Mouse (Mus musculus) mouse trophoblast stem cell (cell line): ENCODE measurements around the gene Usp6nl.

Experiments
- in situ Hi-C, 2 experiments: fragments of 300-500 bp; cut with MseI, MboI; formaldehyde crosslinking; loops; 2 replicates in 1 of 2; 3 replicates in 1 of 2; pipeline ENCODE4 v1.15.1; 2025

The Usp6nl gene

DNA sequence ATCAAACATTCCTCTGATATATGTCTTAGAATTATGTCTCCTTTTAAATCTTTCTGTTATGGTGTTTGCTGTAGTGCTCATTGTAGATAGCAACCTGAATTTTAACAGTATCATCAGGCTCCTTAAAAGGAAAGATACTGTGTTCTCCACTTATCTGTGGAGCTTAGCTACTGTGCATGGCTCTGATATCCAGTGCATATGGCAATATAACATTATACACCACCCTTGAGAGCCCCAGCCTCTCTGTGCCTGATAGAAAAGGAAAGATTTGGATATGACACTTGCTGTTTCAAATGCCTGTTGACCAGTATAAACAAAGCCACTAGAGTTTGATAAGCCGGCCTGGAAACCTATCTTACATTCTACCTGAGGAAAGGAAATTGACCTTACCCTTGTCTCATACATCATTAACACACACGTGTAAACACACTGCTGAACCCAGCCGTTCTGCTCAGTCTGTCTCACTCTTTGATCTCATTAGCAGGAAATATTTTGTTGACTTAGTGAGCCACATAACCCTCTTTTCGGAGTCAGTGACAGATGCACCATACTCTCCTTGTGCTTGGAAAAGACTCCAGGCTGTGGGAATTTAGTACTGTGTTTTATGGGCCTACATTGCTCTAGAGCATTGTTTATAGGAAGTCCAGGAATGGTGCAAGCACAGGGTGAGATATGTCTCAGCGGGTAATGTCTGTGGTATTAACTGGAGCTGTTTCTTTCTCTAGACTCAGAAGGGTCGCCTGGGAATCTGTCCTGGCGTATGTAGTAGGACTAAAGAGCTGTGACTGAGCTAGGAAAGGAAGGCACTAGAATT lies 9.1 kb downstream of the Usp6nl start:
- in situ Hi-C loops, result no loop called here

GRCm38 (mm10) chr2:6333570-6333969 lies 11.1 kb downstream of the Usp6nl start:
- in situ Hi-C loops, result no loop called here

GRCm38 (mm10) chr2:6334011-6334410 lies 11.5 kb downstream of the Usp6nl start:
- in situ Hi-C loops, result no loop called here

DNA sequence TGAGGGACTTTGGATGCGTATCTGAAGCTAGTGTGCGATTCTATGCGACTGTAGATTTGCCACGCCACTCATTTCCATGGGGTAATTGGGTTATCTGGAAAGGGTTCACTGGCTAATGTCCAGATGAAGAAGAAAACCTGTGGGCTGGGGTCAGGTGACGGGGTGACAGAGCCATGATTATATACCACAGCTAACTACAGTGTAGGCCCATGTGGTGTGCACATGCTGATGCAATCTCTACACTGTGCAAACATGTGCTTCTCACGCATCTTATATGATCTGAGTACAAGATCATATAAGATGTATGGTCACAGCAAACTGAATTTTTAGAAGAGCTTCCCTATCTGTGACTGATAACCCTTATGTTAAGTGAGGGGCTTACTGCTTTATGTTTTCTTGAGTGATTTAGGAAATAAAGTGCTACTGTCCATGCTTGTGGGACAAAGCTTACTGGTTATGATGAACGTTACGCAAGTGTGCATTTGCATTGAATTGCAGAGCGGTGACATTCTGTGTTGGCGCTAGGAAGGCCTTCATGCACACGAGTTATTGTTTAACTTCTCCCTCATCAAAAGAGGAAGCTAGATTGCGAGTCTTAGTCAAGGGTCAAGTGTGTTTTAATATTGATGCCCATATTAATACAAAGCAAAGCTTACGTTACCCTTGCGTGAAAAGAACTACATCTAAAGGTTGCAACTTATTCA lies 12.7 kb downstream of the Usp6nl start:
- in situ Hi-C loops, result no loop called here

DNA sequence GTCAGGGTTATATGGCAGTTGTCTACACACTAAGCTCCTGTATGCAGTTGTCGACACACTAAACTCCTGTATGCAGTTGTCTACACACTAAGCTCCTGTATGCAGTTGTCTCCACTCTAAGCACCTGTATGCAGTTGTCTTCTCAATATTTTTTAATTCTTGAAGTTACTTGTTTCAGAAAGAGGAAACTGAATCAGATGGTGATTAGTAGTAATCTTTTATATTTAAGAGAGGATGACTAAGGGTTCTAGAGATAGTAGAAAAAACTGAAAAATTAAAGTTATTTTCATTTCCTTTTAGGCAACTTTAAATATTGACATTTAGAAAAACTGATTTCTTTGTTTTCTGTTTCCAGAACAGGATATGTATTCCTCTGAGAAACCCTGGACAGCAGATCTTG lies 13.5 kb downstream of the Usp6nl start:
- in situ Hi-C loops, result no loop called here

GRCm38 (mm10) chr2:6336649-6337048 lies 14.2 kb downstream of the Usp6nl start:
- in situ Hi-C loops, result no loop called here

DNA sequence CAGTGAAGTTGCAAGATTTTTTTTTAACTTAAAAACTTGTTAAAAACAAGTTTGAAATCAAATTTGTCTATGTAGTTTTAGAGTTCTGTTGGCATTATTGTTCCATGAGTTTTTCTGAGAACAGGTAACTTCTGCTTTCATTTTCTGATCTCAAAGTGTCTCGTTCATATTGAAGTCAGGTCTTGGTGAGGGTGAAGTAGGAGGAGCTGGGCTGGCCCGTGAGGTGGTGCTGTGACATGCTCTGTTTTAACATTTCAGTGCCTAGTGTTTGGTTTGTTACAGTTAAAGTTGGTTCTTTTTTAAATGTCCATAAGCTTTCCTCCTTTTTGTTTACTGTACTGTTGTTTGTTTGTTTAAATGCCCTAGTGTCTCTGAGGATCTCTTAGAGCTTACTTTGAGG lies 15.0 kb downstream of the Usp6nl start:
- in situ Hi-C loops, result no loop called here

GRCm38 (mm10) chr2:6338031-6338629 lies 15.7 kb downstream of the Usp6nl start:
- in situ Hi-C loops, result no loop called here

- in situ Hi-C loops, result no loop called here
Measured at GRCm38 (mm10) chr2:6340439-6340838, 18.0 kb downstream of the Usp6nl start.

GRCm38 (mm10) chr2:6341496-6341895 lies 19.0 kb downstream of the Usp6nl start:
- in situ Hi-C loops, result no loop called here

DNA sequence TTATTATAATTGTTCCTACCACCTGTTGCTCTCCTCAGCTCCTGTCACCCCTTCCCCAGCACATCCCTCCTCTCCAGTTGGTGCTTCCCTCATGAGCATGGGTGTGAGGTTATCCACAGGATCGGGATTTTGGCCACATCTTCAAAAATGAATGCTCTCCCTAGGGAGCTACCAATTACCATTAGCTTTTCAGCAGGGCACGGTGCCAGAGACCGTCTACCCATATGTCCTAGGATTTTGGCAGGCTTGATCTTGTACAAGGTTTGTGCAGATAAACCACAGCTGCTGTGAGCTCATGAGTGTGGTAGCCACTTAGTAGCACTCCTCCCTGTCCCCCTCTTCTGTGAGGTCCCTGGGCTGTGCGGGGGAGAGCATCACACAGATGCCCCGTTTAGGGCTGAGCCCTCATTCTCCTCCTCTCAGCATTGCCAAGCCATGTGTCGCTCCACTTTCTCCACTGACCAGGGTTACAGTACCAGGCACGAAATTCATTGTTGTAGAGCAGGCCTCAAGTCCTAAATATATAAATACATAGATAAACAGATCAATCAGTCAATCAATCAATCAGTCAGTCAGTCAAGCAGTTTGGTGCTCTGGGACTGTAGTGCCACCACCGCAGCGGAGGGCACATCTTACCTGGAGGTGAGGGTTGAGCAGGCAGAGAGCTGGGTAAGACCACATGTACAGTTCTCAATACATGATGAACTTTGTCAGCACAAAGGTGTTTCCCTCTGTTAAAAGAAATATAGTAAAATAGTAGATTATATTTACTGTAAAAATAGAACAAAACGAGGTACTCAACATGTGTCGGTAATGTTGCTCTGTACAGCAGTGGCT lies 27.0 kb downstream of the Usp6nl start:
- in situ Hi-C loops, result no loop called here

DNA sequence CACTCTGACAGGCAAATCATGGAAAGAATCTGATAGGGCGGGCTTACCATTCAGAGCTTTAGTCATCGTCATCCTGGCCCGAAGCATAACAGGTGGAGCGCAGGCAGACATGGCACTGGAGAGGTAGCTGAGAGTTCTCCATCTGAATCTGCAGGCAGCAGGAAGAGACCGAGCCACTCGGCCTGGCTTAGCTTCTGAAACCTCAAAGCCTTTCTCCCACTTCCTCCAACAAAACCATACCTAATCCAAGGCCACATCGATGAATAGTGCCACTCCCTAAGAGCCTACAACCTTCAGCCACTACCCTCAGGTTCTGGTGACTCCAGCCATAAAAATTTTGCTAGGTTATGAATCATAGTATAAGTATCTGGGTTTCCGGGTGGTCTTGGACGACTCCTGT lies 27.7 kb downstream of the Usp6nl start:
- in situ Hi-C loops, result no loop called here

DNA sequence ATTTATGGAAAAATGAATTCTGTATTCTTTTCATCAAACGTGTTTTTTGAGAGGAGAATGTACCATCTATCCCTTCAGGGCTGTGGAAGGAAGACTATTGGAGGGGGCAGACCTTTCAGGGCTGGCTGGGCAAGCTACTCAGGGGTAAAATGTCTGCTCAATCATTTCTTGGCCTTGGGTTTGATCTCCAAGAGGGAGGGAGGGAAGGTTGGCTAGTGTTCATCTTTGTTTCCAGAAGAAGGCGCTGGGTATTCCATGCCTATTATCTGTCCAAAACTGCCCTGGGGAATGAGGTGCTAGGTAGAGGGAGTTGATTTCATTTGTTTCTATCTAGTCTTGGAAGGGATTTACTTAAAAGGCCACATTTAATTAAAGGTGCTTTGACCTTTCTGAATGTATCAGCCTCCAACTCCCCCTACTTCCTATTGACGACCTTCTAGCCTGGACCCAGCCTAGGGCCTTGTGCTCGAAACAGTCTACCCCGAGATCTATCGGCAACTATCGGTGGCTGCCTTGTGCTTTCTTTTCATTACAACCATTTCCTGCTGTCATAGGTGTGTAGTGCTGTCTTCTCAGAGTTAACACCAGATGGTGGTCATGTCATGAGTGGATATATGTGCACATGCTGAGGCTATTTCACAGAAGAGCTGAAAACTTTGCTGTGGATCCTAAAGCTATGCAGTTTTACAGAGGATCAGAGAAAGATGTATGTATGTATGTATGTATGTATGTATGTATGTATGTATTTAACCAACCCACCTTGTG lies 28.6 kb downstream of the Usp6nl start:
- in situ Hi-C loops, result no loop called here

DNA sequence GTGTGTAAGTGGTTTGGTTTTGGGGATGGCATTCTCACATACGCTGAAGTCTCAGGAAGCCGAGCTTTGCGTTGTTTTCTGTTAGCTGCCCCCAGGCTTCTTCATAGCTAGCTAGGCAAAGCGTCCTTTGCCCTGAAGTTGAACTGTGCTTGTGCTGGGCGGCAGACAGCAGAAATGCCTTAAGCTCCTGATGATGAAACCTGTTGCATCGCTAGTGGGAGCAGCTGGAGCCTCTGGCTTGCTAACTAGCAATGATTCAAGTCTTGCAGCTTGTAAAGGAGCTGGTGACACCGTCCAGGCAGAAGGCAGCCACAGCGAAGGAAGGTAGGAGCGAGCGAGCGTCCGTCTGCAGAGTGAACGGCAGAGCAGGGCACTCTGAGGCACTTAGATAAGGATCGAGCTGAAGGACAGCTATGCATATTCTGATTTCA lies 30.1 kb downstream of the Usp6nl start:
- in situ Hi-C loops, result no loop called here

- in situ Hi-C loops, result no loop called here
Measured at GRCm38 (mm10) chr2:6353060-6353459, 30.6 kb downstream of the Usp6nl start.

- in situ Hi-C loops, result no loop called here
Measured at GRCm38 (mm10) chr2:6357306-6357705, 34.8 kb downstream of the Usp6nl start.

DNA sequence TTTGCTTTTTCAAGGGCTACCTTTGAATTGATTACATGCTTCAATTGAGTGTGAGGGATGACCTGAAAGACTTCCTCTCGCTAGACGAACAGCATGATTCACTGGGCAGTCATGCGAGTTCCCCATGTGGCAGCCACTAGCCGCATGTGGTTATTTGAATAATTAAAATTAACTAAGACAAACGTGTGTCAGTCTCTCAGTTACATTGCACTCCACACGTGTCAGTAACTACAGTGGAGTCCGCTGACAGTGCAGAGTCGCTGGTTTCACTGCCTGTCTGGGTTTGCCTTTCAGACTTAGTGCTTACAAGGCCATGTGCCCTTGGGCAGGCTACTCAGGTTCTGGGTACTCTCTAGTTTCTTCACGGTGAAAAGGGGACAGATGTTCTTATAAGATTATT lies 37.2 kb downstream of the Usp6nl start:
- in situ Hi-C loops, result no loop called here

- in situ Hi-C loops, result no loop called here
Measured at GRCm38 (mm10) chr2:6363126-6363525, 40.7 kb downstream of the Usp6nl start.

GRCm38 (mm10) chr2:6363922-6364321 lies 41.5 kb downstream of the Usp6nl start:
- in situ Hi-C loops, result no loop called here

GRCm38 (mm10) chr2:6366521-6366928 lies 44.1 kb downstream of the Usp6nl start:
- in situ Hi-C loops, result no loop called here

DNA sequence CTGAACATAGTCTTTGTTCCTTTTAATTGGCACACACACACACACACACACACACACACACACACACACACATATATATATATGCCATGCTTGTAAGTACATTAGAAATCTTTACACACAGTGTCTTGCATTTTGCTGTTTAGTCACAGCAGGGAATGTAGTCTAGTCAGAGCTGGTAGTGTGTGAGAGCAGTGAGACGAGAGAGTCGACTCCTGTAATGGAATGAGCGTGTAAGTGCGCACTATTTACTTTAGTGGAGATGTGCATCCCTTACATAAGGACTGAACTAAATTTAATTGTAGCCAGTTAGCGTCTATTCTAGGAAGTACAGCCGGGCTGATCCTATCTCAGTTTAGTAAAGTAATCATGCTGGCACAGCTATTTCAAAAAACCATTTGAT lies 44.5 kb downstream of the Usp6nl start:
- in situ Hi-C loops, result no loop called here
